Mouse (Mus musculus): Measurements from ENCODE around the gene Dhdh. TPM values are rescaled to one million over a fixed set of nuclear protein-coding genes. Genes with fewer than 3 reads are reported as not detected.
"Not testable (repeated sequence)": the region's sequence is repeated elsewhere in the genome, so short reads cannot be mapped to it uniquely, and the experiment has no call there.

Dhdh gene
- total RNA-seq, 1 experiment from 2014 or later: 3.7 TPM

DNA sequence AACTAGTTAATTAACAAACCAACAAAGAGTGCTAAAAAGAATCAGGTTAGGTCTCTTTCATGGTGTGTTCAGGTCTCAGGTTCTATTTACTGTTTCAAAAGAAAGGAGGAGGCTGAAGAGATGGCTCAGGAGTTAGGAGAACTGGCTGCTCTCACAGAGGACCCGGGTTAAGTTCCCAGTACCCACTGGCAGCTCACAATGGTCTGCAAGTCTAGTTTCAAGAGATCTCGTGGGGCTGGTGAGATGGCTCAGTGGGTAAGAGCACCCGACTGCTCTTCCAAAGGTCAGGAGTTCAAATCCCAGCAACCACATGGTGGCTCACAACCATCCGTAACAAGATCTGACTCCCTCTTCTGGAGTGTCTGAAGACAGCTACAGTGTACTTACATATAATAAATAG, 8.3 kb downstream of the Dhdh start:
- ATAC-seq (ENCODE audit: extremely low read depth, insufficient number of reproducible peaks, low FRiP score, poor library complexity, severe bottlenecking): not testable (repeated sequence)

DNA sequence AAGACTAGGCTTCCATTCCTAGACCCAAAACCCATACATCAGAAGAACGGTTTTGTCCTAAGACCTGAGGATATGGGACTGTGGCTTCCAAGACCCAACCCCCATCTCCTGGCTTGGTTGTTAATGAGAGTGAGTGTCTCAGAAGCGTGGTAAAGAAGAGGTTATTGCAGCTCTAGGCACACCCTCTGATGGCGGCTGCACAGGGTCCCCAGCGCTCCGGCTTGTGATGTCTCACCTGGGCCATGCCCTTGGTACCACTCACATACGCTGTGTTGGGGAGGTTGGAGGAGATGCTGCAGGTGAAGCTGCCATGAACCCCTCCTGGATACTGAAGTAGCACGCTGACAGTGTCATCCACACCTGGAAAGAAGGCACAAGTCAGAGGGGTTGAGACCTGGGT, 9.8 kb downstream of the Dhdh start:
- ATAC-seq (ENCODE audit: extremely low read depth, insufficient number of reproducible peaks, low FRiP score, poor library complexity, severe bottlenecking): no peak

DNA sequence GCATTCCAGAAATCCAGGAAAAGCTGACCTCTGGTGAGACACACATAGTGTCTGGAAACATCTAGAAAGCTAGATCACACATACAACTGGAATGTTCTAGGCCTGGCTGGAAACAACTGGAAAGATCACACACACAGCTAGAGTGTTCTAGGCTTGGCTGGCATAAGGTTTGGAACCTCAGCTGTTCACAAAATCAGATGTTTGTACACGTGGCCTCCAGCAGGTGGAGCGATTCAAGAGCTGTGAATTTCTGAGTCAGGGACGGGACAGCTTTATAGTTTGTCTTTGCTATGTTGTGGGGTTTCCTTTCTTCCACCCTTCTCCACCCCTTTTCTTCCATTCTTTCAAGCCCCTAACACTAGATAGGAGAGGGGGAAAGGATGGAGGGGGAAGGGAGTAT, 11.6 kb downstream of the Dhdh start:
- peak; percentile 71 for ATAC-seq (ENCODE audit: extremely low read depth, insufficient number of reproducible peaks, low FRiP score, poor library complexity, severe bottlenecking)

DNA sequence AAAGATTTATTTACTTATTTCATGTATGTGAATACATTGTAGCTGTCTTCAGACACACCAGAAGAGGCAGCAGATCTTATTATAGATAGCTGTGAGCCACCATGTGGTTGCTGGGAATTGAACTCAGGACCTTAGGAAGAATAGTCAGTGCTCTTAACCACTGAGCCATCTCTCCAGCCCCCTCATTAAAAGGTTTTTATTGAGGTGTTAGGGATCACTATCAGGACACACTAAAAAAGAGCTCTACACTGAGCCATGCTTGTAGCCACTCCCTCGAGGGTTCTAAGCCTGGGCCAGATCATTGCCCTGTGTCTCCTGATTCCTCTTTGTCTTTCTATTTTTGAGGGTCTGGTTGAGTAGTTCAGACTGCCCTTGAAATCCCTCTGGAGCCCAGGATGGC, 12.2 kb downstream of the Dhdh start:
- ATAC-seq (ENCODE audit: extremely low read depth, insufficient number of reproducible peaks, low FRiP score, poor library complexity, severe bottlenecking): no peak

DNA sequence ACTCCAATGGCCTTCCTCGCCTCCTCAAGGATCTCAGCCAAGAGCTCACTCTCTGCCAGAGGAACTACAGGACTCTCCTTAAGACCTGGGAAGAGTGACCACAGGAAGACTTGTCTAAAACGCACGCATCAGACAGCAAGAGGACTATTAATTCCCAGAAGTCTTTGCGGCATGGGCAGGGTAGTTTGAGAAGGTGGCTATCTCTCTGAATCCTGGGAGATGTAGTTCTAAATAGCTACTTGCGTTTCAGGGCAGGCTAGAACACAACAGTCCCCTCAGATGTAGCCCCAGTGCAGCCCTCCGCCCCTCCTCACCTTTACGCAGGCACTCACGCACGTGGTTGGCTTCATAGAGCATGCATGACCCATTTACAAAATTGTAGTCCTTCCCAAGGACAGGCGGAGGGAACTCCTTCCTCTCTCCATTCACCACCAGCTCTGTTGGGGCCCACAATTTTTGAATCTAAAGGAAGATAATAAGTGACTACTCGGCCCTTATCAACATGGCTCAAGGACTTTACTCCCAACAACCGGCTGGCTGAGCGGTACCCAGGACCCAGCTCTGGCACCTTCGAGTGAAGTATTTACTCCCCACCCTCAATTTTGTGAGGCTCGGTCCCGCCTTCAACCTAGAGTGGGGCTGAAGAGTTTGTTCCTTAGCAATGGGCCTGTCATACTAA, 13.2 kb downstream of the Dhdh start:
- ATAC-seq (ENCODE audit: extremely low read depth, insufficient number of reproducible peaks, low FRiP score, poor library complexity, severe bottlenecking): no peak

DNA sequence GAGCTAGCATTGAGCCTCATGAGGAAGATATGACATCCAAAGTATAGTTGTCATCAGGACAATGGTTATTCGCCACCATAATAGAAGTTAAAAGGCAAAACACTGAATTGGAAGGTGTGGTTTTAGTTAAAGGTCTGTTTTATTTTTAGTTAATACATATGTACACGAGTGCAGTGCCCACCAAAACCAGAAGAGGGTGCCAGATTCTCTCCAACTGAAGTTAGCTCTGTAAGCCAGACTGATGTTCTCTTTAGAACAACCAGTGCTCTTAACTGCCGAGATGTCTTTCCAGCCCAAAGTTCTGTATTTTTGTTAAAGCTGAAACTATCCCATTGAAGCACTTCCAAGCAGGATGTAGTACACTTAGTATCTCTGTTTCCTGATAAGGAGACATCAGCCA, 17.7 kb downstream of the Dhdh start:
- ATAC-seq (ENCODE audit: extremely low read depth, insufficient number of reproducible peaks, low FRiP score, poor library complexity, severe bottlenecking): peak; percentile 73

DNA sequence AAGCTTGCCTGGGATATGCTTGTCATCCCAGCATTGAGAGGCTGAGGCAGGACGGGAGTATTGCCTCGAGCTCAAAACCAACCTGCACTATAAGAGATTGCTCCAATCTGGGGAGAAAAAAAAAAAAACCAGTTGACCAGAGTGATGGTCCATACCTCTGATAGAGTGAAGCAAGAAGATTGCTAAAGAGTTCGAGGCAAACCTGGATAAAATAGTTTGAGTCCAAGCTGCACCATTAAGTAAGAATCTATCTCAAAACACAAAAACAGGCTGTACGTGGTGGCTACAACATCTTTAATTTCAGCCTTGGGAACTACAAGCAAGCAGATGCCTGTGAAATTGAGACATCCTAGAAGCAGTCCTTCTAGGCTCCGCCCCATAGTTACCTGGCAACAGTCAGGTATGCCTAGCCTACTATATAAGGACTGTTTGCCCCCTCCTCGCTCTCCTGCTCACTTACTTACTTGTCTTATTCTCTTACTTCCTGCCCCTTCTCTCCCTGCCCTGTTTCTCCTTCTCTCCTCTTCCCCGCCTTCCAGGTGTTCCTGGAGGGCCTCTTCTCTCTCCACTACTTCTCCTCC, 21.4 kb downstream of the Dhdh start:
- ATAC-seq (ENCODE audit: extremely low read depth, insufficient number of reproducible peaks, low FRiP score, poor library complexity, severe bottlenecking): no peak

DNA sequence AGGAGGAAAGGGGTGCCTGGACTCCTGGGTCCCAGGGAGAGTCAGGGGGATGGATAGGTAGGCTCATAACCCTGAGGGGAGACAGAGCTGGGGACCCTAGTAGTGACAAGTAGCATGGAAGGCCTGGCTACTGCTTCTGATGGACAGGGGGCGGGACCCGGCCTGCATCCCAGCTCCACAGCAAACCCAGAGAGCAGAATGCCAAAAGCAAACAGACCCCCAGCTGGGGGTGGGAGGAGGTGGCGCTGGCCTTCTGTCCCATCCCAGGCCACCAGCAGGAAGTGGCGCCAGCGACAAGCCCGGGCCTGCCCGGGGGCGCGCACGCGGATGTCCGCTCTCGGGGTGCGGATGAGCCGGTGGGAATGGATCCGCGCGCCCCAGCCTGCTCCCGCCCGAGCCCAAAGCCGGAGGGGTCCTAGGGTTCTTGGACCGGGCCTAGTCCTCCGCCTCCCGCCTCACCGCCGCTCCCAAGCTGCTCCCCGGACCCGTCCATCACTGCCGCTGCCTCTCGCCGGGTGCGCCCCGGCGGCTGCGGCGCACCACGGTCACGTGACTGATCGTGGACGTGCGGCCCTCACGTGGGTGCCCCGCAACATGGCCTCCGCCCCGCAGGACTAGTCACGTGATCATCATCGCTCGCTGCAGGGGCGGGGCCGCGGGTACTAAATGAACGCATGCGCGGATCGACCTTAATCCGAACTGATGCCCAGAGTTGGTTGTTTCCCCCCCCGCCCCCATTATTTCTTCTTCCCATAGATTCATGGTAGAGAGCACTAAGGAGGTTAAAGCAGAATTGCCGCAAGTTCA, 22.1 kb downstream of the Dhdh start, which contains the start of gene Bax:
Bax (minus strand) TSS at position 616 of the 807 bp plus-strand sequence.
- peak; percentile 73 for ATAC-seq (ENCODE audit: extremely low read depth, insufficient number of reproducible peaks, low FRiP score, poor library complexity, severe bottlenecking)

DNA sequence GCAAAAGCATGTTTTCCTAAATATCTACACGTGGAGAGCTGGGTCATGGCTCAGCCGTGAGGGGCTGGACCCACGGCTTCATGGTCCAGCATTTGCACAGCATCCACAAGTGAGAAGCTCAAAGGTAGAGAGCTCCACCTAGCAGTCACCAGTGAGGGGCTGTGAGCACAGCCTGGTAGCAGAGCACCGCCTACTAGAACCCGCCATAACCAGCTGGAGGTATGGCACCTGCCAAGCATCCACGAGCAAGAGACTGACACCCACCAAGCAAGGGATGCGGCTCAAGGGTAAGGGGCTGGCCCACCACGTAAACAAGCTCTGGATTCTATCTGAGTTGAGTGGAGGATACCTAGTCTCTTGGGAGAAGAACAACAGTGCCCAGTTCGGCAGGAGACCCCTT, 23.1 kb downstream of the Dhdh start:
- ATAC-seq (ENCODE audit: extremely low read depth, insufficient number of reproducible peaks, low FRiP score, poor library complexity, severe bottlenecking): no peak

DNA sequence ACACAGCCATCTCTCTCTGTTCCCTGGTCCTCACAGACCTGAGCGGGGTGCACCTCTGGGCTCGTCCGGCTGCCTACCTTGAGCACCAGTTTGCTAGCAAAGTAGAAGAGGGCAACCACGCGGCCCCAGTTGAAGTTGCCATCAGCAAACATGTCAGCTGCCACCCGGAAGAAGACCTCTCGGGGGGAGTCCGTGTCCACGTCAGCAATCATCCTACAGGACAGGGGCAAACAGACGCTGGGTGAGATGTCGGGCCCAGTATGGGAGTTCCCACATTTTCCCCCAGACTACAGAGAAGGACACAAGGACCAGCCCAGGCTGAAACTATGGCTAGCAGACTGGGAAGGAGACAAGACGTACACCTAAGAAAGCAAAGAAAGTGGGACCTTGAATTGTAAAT, 23.5 kb downstream of the Dhdh start:
- ATAC-seq (ENCODE audit: extremely low read depth, insufficient number of reproducible peaks, low FRiP score, poor library complexity, severe bottlenecking): no peak

DNA sequence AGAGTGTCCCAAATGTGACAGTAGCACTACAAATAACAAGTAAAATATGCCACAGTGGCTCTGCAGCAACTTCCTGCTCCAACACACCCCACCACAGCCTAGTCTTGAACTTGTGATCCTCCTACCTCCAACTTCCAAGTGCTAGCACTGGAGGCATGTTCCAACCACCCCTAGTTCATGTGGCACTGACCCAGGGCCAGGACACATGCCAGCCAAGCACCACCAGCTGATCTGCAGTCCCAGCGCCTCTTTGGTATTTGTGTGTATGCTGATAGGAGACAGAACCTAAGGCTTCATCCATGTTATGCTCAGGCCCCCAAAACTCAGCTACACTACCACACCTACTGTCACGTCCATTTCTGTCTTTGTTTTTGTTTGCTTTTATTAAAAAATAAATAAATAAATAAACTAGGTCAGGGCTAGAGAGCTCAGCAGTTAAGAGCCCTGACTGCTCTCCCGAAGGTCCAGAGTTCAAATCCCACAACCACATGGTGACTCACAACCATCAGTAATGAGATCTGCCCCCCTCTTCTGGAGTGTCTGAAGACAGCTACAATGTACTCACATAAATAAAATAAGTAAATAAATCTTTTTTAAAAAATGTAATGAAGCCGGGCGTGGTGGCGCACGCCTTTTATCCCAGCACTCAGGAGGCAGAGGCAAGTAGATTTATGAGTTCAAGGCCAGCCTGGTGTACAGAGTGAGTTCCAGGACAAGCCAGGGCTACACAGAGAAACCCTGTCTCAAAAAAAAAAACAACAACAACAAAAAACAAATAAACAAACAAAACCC, 24.4 kb downstream of the Dhdh start:
- no peak for ATAC-seq (ENCODE audit: extremely low read depth, insufficient number of reproducible peaks, low FRiP score, poor library complexity, severe bottlenecking)

DNA sequence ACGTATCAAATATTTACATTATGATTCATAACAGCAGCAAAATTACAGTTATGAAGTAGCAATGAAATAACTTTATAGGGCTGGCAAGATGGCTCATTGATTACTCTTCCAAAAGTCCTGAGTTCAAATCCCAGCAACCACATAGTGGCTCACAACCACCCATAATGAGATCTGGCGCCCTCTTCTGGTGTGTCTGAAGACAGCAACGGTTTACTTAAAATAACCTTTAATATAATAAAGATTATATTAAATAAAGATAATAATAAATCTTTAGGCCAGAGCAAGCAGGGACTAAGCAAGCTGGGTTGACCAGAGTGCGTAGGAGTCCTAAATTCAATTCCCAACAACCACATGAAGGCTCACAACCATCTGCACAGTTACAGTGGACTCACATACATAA, 25.7 kb downstream of the Dhdh start:
- ATAC-seq (ENCODE audit: extremely low read depth, insufficient number of reproducible peaks, low FRiP score, poor library complexity, severe bottlenecking): not testable (repeated sequence)

DNA sequence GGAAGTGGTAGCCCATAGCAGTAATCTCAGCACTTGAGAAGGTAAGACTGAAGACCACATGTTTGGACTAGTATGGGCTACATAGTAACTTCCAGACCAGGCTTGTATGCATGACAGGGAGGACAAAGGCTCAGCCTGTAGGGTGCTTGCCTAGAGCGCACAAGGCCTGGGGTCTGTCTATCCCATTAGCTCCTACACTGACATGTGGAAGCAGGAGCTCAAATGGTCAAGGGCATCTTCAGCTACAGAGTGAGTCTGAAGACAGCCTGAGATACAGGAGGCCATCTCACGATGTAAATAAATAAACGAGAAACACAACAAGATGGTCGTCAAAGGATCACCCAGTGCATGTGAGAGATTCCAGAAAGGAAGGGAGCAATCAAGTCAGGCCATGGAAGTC, 26.3 kb downstream of the Dhdh start:
- no peak for ATAC-seq (ENCODE audit: extremely low read depth, insufficient number of reproducible peaks, low FRiP score, poor library complexity, severe bottlenecking)

DNA sequence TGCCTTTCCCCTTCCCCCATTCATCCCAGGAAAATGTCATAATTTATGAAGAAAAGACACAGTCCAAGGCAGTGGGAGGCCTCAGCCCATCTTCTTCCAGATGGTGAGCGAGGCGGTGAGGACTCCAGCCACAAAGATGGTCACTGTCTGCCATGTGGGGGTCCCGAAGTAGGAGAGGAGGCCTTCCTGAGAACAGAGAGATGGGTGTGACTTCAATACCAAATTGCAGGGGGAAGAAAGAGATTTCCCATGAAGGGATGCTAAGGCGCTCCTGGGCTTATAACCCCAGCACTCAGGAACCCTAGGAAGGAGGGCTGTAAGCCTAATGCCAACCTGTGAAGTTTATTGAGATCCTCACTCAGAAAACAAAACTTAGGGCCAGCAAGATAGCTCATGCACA, 26.8 kb downstream of the Dhdh start:
- ATAC-seq (ENCODE audit: extremely low read depth, insufficient number of reproducible peaks, low FRiP score, poor library complexity, severe bottlenecking): no peak

DNA sequence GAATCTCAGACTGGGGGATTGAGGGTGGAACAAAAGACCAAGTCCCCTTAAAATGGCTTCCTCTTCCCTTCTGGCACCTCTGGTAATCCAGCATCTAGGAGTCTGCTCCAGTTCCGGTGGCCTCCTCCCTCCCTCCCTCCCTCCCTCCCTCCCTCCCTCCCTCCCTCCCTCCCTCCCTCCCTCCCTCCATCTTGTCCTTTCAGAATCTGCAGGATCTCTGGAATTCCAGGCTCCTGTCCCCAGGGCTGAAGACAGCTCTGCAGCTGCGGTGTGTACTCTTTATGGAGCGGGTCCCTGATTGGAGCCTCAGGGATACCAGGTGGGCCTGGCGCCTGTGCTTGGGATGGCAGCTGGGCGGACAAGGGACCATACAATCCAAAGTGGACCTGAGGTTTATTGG, 27.3 kb downstream of the Dhdh start:
- ATAC-seq (ENCODE audit: extremely low read depth, insufficient number of reproducible peaks, low FRiP score, poor library complexity, severe bottlenecking): no peak

DNA sequence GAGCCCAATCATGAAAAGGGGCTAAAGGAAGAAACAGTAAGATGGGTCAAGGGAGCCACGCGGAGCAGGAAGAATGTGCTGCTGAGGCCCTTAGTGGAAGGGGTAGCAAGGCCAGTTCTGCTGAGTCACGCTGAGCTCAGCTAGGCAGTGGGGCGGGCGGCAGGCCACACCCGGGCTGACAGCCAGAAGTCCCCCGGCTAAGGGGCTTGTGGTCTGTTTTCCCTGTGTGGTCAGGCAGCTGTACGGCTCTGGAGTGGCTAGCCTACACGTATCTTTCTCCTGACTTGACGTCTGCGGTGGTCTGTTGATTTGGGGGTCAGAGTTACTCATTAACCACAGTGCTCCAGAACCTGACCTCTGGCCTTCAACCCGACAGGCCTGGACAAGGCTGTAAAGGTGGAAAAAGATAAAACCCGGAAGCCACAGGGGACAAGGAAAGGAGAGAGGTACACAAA, 27.7 kb downstream of the Dhdh start:
- no peak for ATAC-seq (ENCODE audit: extremely low read depth, insufficient number of reproducible peaks, low FRiP score, poor library complexity, severe bottlenecking)

DNA sequence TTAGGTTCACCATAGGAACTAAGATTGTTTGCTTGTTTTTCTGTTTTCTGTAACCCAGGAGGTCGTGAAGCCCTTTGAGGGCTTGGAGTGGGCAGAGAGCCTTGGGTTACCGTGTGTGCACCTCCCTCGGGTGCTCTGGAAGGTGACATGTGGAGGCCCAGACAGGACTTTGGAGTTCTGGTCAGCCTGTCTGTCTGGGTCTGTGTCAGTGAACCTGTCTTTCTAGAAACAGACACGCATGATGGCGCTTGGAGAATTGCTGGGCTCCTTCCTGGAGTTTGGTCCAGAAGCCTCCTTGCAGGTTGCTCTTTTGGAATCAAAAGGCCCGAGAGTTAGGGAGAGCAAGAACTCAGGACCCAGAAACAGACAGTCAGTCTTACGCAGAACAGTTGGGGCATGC, 28.2 kb downstream of the Dhdh start:
- no peak for ATAC-seq (ENCODE audit: extremely low read depth, insufficient number of reproducible peaks, low FRiP score, poor library complexity, severe bottlenecking)

DNA sequence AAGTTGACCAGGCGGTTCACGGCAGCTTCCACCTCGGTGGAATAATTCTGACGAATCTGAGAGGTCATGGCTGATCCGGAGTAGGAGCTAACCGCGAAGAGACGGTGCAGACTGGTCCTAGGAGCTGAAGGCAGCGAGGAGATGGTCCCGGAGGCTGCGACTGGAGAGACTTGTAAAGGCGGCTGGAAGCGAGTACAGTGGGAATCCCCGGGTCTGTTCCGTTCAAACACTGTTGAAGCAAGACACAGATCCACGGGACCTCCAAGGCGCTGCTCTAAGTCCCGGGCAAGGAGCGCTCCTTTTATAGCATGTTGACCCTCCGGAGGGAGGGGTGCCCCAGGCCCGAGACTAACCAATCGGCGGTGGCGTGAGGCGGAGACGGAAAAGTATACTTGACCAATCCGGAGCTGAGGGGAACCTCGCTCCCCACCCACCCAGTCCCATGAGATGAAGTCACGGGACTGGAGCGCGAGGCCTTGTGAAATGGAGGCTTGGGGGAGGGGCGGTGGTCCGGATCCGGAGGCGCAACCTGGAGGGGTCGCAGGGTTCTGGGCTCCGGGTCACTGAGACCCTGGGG, 29.0 kb downstream of the Dhdh start, which contains the start of gene Ftl1:
Ftl1 (minus strand) TSS at position 321 of the 577 bp plus-strand sequence.
- ATAC-seq (ENCODE audit: extremely low read depth, insufficient number of reproducible peaks, low FRiP score, poor library complexity, severe bottlenecking): peak; percentile 92

Measured in neutrophil, adult 5-6 weeks (primary cell).